Mouse (Mus musculus) embryonic facial prominence, embryonic 11.5 days (tissue): ENCODE data around the gene Baiap2l1. TPM values are rescaled to one million over a fixed set of nuclear protein-coding genes. Genes with fewer than 3 reads are reported as not detected.

Source experiments
- ATAC-seq: fragments of 200-750 bp; cut with Nextera tagmentation; replicated peaks from 2 replicates; pipeline ENCODE4 v1.8.0; 2017; ENCODE audit warnings: low read depth; ENCODE audit not compliant: insufficient number of reproducible peaks, low FRiP score, low TSS enrichment
- DNase-seq: peaks from one replicate; pipeline ENCODE4 v3.0.0-alpha.2; 2015; ENCODE audit warnings: low spot score
- H3K27ac ChIP-seq: fragments of 300-500 bp; sonication (generic); replicated peaks from 2 replicates; pipeline ENCODE4 v1.5.1; 2014; ENCODE audit warnings: mild to moderate bottlenecking, low read depth, low read length, control low read depth
- H3K27me3 ChIP-seq: fragments of 300-500 bp; sonication (generic); 2 replicates; pipeline ENCODE4 v1.6.1; 2014; ENCODE audit warnings: mild to moderate bottlenecking, low read length, moderate library complexity, mixed read lengths; ENCODE audit not compliant: control insufficient read depth, insufficient read depth
- H3K36me3 ChIP-seq: fragments of 300-500 bp; sonication (generic); replicated peaks from 2 replicates; pipeline ENCODE4 v1.6.1; 2014; ENCODE audit warnings: low read depth, mild to moderate bottlenecking, low read length, moderate library complexity, mixed read lengths; ENCODE audit not compliant: control insufficient read depth, insufficient read depth
- H3K4me1 ChIP-seq: fragments of 300-500 bp; sonication (generic); 2 replicates; pipeline ENCODE4 v1.6.1; 2014; ENCODE audit warnings: low read length, mixed read lengths; ENCODE audit not compliant: control insufficient read depth, insufficient read depth
- H3K4me2 ChIP-seq: fragments of 300-500 bp; sonication (generic); 2 replicates; pipeline ENCODE4 v1.6.1; 2014; ENCODE audit warnings: low read depth, mild to moderate bottlenecking, control low read depth, low read length, moderate library complexity
- H3K4me3 ChIP-seq: fragments of 300-500 bp; sonication (generic); 2 replicates; pipeline ENCODE4 v1.5.1; 2014; ENCODE audit warnings: low read depth, low read length, control low read depth
- H3K9ac ChIP-seq: fragments of 300-500 bp; sonication (generic); replicated peaks from 2 replicates; pipeline ENCODE4 v1.6.1; 2014; ENCODE audit warnings: mild to moderate bottlenecking, control low read depth, low read length
- H3K9me3 ChIP-seq: fragments of 300-500 bp; sonication (generic); replicated peaks from 2 replicates; pipeline ENCODE4 v1.6.1; 2016; ENCODE audit warnings: mild to moderate bottlenecking, low read length, inconsistent platforms, mixed read lengths; ENCODE audit not compliant: control insufficient read depth
- WGBS: fragments of 180-500 bp; shearing (Covaris S2); extraction: QIAGEN DNeasy Blood & Tissue Kit; methylation state at CpG from one replicate; pipeline ENCODE4 v1.1.7; 2014; 5-methylcytosine and 5-hydroxymethylcytosine counted together
- polyA plus RNA-seq: library from polyadenylated mRNA; unstranded; fragments of >200 nt; fragmentation: Nextera tagmentation; extraction: Ambion mirVana; gene quantifications from 2 replicates; pipeline ENCODE4 v1.2.1, GENCODE M21; 2014

Gene Baiap2l1
- polyA plus RNA-seq, 1 experiment from 2014 or later: 3.8 TPM

DNA sequence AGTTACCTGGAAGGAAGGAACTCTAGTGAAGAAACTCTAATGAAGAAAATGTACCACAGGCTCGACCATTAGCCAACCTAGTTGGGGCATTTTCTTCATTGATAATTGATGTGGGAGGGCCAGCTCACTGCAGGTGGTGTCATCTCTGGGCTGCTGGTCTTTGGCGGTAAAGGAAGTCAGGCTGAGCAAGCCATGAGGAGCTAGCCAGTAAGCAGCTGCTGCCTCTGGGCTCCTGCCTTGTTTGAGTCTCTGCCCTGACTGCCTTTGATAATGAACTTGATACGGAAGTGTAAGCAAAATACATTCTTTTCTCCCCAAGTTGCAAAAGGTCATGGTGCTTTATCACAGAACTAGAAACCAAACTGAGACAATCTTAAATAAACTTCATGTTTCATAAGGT, 41.5 kb downstream of the Baiap2l1 start:
- Histone ChIP-seq H3K27me3 (no peaks in the 10 kb centered on the region), H3K27ac (no peak overlapping the region), H3K36me3 (no peaks in the 10 kb centered on the region), H3K4me3 (no peak overlapping the region), H3K9ac (no peak overlapping the region), H3K9me3 (no peaks in the 10 kb centered on the region), H3K4me2 (no peak overlapping the region), H3K4me1 (no peaks in the 10 kb centered on the region; the same call in 1 of the 2 replicates)
- DNase-seq: no peak
- ATAC-seq: no peak
- 74% methylated on average over 3 of the region's 3 CpGs for WGBS

- no peak for ATAC-seq
- Histone ChIP-seq H3K36me3 (no peaks in the 10 kb centered on the region), H3K27ac (no peak overlapping the region), H3K9ac (no peak overlapping the region), H3K9me3 (no peaks in the 10 kb centered on the region), H3K4me2 (no peak overlapping the region), H3K4me1 (no peaks in the 10 kb centered on the region; the same call in 1 of the 2 replicates), H3K27me3 (no peaks in the 10 kb centered on the region), H3K4me3 (no peak overlapping the region)
- WGBS: 81% methylated on average over 12 of the region's 12 CpGs
- no peak for DNase-seq
Measured at GRCm38 (mm10) chr5:144314731-144315494, 43.0 kb downstream of the Baiap2l1 start.

GRCm38 (mm10) chr5:144313335-144313734, 44.6 kb downstream of the Baiap2l1 start:
- Histone ChIP-seq H3K4me1 (no peaks in the 10 kb centered on the region; the same call in 1 of the 2 replicates), H3K27ac (no peak overlapping the region), H3K9me3 (no peaks in the 10 kb centered on the region), H3K9ac (no peak overlapping the region), H3K4me3 (no peak overlapping the region), H3K4me2 (no peak overlapping the region), H3K27me3 (no peaks in the 10 kb centered on the region), H3K36me3 (no peaks in the 10 kb centered on the region)
- WGBS: 5% methylated on average over 5 of the region's 5 CpGs
- no peak for ATAC-seq
- peak; percentile 44 for DNase-seq

DNA sequence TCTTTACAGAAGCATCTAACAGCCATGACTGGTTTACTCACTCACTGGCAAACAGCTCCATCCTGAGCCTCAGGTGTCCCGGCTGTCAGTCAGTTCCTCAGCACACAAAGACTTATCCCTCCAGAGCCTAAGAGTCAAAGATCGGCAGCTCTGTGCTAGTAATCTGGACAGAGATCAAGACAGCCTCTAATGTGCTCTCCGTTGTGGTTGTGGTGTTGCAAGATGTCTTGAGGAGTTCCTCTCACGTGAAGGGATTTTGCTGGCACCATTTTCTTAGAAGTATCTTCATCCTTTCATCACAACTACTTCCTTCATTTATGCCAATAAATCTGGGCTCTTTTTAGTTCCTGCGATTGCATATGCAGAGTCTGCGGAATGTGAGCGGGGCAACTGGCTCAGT, 45.7 kb downstream of the Baiap2l1 start:
- Histone ChIP-seq H3K36me3 (no peaks in the 10 kb centered on the region), H3K27me3 (no peaks in the 10 kb centered on the region), H3K27ac (no peak overlapping the region), H3K4me3 (no peak overlapping the region), H3K9ac (no peak overlapping the region), H3K4me1 (no peaks in the 10 kb centered on the region; the same call in 1 of the 2 replicates), H3K4me2 (no peak overlapping the region), H3K9me3 (no peaks in the 10 kb centered on the region)
- DNase-seq (no peak), ATAC-seq (no peak)
- 81% methylated on average over 7 of the region's 7 CpGs for WGBS

DNA sequence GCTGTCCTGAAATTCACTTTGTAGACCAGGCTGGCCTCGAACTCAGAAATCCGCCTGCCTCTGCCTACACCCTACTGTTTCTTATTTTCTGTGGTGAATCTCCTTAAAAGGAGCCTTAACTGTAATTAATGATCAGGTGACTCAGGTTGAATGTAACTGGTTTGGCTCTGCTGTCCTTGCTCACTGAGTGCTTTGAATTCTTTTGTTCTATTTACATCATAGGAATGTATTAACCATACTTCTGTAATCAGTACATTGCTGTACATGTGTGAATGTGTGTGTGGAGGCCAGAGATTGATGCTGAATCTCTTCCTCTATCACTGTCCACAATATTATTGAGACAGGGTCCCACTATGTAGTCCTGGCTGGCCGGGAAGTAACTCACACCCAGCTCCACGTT, 49.0 kb downstream of the Baiap2l1 start:
- Histone ChIP-seq H3K36me3 (no peaks in the 10 kb centered on the region), H3K27me3 (no peaks in the 10 kb centered on the region), H3K9me3 (no peaks in the 10 kb centered on the region), H3K27ac (no peak overlapping the region), H3K4me3 (no peak overlapping the region), H3K9ac (no peak overlapping the region), H3K4me1 (no peaks in the 10 kb centered on the region; the same call in 1 of the 2 replicates), H3K4me2 (no peak overlapping the region)
- DNase-seq (no peak), ATAC-seq (no peak)
- WGBS: 80% methylated on average over 4 of the region's 4 CpGs

DNA sequence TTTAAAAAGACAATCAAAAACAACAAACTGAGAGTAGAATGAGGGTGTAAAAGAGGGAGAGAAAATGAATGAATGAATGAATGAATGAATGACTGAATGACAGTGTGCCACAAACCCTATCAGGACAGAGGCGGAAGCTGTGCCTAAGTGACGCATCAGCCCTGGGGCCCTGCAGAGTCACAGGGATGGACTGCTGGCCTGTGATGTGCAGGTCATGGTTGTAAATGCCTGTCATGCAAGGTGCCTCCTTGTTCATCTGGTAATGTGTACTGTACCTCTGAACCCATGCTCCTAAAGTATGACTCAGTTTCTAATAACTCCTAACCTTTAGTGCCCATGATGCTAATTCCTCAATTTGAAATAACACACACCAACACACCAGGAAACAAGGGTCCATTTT, 54.8 kb downstream of the Baiap2l1 start:
- DNase-seq (no peak), ATAC-seq (no peak)
- Histone ChIP-seq H3K4me1 (no peaks in the 10 kb centered on the region), H3K9me3 (no peaks in the 10 kb centered on the region), H3K4me2 (no peak overlapping the region), H3K9ac (no peak overlapping the region), H3K4me3 (no peak overlapping the region), H3K27me3 (no peaks in the 10 kb centered on the region), H3K36me3 (no peaks in the 10 kb centered on the region), H3K27ac (no peak overlapping the region)
- 85% methylated on average over 2 of the region's 2 CpGs for WGBS

DNA sequence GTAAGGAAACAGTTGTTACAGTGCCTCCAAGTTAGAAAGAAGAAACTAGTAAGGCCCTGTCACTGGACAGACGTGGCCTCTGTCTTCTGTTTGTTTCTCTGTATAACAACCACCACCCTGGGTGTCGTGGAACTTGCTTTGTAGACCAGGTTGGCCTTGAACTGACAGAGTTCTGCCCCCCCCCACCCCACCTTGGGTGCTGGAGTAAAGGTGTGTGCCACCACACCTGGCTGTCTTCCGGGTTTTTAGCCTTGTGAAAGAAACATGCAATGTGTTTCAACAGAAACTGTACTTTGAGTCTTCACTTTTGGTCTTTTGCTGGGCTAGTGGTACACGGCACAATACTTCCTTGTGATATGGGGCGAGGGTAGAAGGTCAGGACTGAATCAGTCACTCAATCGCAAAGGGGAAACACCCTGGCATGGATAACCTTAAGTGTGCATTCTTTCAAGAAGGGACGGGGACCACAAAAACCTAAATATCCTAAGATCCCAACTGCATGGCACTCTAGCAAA, 61.8 kb downstream of the Baiap2l1 start:
- WGBS: 77% methylated on average over 7 of the region's 7 CpGs
- no peak overlapping the region for H3K4me2 ChIP-seq
- DNase-seq (no peak), ATAC-seq (no peak)
- no peak overlapping the region for H3K4me3 ChIP-seq
- no peaks in the 10 kb centered on the region for H3K4me1 ChIP-seq
- no peak overlapping the region for H3K27ac ChIP-seq
- no peaks in the 10 kb centered on the region for H3K36me3 ChIP-seq
- H3K27me3 ChIP-seq: no peaks in the 10 kb centered on the region
- H3K9ac ChIP-seq: no peak overlapping the region
- H3K9me3 ChIP-seq: no peaks in the 10 kb centered on the region

DNA sequence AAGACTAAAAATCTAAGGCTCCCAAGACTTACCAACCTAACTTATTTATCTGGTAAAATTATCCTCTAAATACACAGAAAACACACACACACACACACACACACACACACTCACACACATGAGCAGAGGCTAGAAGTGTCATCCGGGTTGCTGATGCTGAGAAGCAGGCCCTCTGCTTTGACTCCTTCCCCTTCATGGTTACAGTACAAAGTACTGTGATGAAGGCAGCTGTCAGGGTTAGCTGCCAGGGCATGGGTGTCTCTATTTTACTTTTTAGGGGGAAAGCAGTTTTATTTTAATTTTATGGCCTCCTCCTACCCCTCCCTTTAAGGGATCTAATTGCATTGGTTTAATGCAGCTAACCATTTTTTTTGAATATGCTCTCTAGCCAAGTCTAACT, 62.6 kb downstream of the Baiap2l1 start:
- no peak overlapping the region for H3K4me2 ChIP-seq
- DNase-seq (no peak), ATAC-seq (no peak)
- H3K27me3 ChIP-seq: no peaks in the 10 kb centered on the region
- H3K27ac ChIP-seq: no peak overlapping the region
- H3K9ac ChIP-seq: no peak overlapping the region
- WGBS: 88% methylated on average over 1 of the region's 1 CpGs
- no peak overlapping the region for H3K4me3 ChIP-seq
- no peaks in the 10 kb centered on the region for H3K9me3 ChIP-seq
- no peaks in the 10 kb centered on the region for H3K36me3 ChIP-seq
- no peaks in the 10 kb centered on the region for H3K4me1 ChIP-seq
